Mouse (Mus musculus): ENCODE data around the gene Fbxw2. TPM values are rescaled to one million over a fixed set of nuclear protein-coding genes. Genes with fewer than 3 reads are reported as not detected.
"Not testable (repeated sequence)": the region's sequence is repeated elsewhere in the genome, so short reads cannot be mapped to it uniquely, and the experiment has no call there.

Gene Fbxw2
- polyA plus RNA-seq, 1 experiment from 2014 or later, result 106 TPM

- peak within 1 kb of the TSS; percentile 89 for H3K27ac ChIP-seq (ENCODE audit: low read depth, low read length)
- peak; percentile 99 for ATAC-seq
- peak within 1 kb of the TSS; percentile 61 for H3K4me3 ChIP-seq (ENCODE audit: low read length)
- under 1% methylated on average over 60 of the region's 60 CpGs for WGBS
- H3K36me3 ChIP-seq (ENCODE audit: control insufficient read depth, insufficient read depth, low read length), result peaks cover 30% of the 10 kb centered on the region
- H3K9me3 ChIP-seq (ENCODE audit: control insufficient read depth, low read length), result no peaks in the 10 kb centered on the region
- peaks cover 39% of the 10 kb centered on the region for H3K4me1 ChIP-seq (ENCODE audit: control insufficient read depth, insufficient read depth, low read depth, low read length)
- peak within 1 kb of the TSS; percentile 96 for H3K9ac ChIP-seq (ENCODE audit: low read depth, low read length)
- H3K27me3 ChIP-seq (replicated peaks; ENCODE audit: control insufficient read depth, insufficient read depth, low read length), result no peaks in the 10 kb centered on the region
- H3K4me2 ChIP-seq (ENCODE audit: low read length), result peak within 1 kb of the TSS; percentile 75
Measured at GRCm38 (mm10) chr2:34771368-34772226, 54.5 kb downstream of the Fbxw2 start, which contains the start of gene Hspa5. TSS of gene Hspa5 (plus strand) at chr2:34771970.

GRCm38 (mm10) chr2:34770951-34771350, 55.2 kb downstream of the Fbxw2 start:
- WGBS, result 6% methylated on average over 6 of the region's 6 CpGs
- Histone ChIP-seq H3K4me2 (ENCODE audit: low read length) (peak overlapping the region; percentile 75), H3K9ac (ENCODE audit: low read depth, low read length) (peak overlapping the region; percentile 96), H3K27ac (ENCODE audit: low read depth, low read length) (peak overlapping the region; percentile 89), H3K36me3 (ENCODE audit: control insufficient read depth, insufficient read depth, low read length) (peaks cover 24% of the 10 kb centered on the region), H3K9me3 (ENCODE audit: control insufficient read depth, low read length) (no peaks in the 10 kb centered on the region), H3K4me3 (ENCODE audit: low read length) (peak overlapping the region; percentile 61), H3K4me1 (ENCODE audit: control insufficient read depth, insufficient read depth, low read depth, low read length) (peaks cover 33% of the 10 kb centered on the region), H3K27me3 (replicated peaks; ENCODE audit: control insufficient read depth, insufficient read depth, low read length) (no peaks in the 10 kb centered on the region)
- no peak for ATAC-seq

GRCm38 (mm10) chr2:34770049-34770448, 56.1 kb downstream of the Fbxw2 start:
- peaks cover 16% of the 10 kb centered on the region for H3K36me3 ChIP-seq (ENCODE audit: control insufficient read depth, insufficient read depth, low read length)
- H3K27me3 ChIP-seq (replicated peaks; ENCODE audit: control insufficient read depth, insufficient read depth, low read length), result no peaks in the 10 kb centered on the region
- WGBS, result 95% methylated on average over 2 of the region's 2 CpGs
- no peak for ATAC-seq
- no peak overlapping the region; the same call in 1 of the 2 replicates for H3K4me2 ChIP-seq (ENCODE audit: low read length)
- H3K4me3 ChIP-seq (ENCODE audit: low read length), result no peak overlapping the region
- H3K27ac ChIP-seq (ENCODE audit: low read depth, low read length), result no peak overlapping the region
- H3K4me1 ChIP-seq (ENCODE audit: control insufficient read depth, insufficient read depth, low read depth, low read length), result peaks cover 25% of the 10 kb centered on the region
- H3K9me3 ChIP-seq (ENCODE audit: control insufficient read depth, low read length), result no peaks in the 10 kb centered on the region
- H3K9ac ChIP-seq (ENCODE audit: low read depth, low read length), result no peak overlapping the region

- H3K36me3 ChIP-seq (ENCODE audit: control insufficient read depth, insufficient read depth, low read length), result no peaks in the 10 kb centered on the region
- ATAC-seq, result no peak
- H3K4me1 ChIP-seq (ENCODE audit: control insufficient read depth, insufficient read depth, low read depth, low read length), result no peaks in the 10 kb centered on the region
- no peak overlapping the region for H3K9ac ChIP-seq (ENCODE audit: low read depth, low read length)
- H3K4me2 ChIP-seq (ENCODE audit: low read length), result no peak overlapping the region
- H3K27ac ChIP-seq (ENCODE audit: low read depth, low read length), result no peak overlapping the region
- no peaks in the 10 kb centered on the region for H3K9me3 ChIP-seq (ENCODE audit: control insufficient read depth, low read length)
- WGBS, result 50% methylated on average over 12 of the region's 12 CpGs
- H3K4me3 ChIP-seq (ENCODE audit: low read length), result no peak overlapping the region
- no peaks in the 10 kb centered on the region for H3K27me3 ChIP-seq (replicated peaks; ENCODE audit: control insufficient read depth, insufficient read depth, low read length)
Measured at GRCm38 (mm10) chr2:34764801-34765200, 61.3 kb downstream of the Fbxw2 start.

- no peak for ATAC-seq
- Histone ChIP-seq H3K27ac (ENCODE audit: low read depth, low read length) (no peak overlapping the region), H3K4me1 (ENCODE audit: control insufficient read depth, insufficient read depth, low read depth, low read length) (no peaks in the 10 kb centered on the region), H3K36me3 (ENCODE audit: control insufficient read depth, insufficient read depth, low read length) (no peaks in the 10 kb centered on the region), H3K4me3 (ENCODE audit: low read length) (no peak overlapping the region), H3K9ac (ENCODE audit: low read depth, low read length) (no peak overlapping the region), H3K9me3 (ENCODE audit: control insufficient read depth, low read length) (no peaks in the 10 kb centered on the region), H3K4me2 (ENCODE audit: low read length) (no peak overlapping the region), H3K27me3 (replicated peaks; ENCODE audit: control insufficient read depth, insufficient read depth, low read length) (no peaks in the 10 kb centered on the region)
- WGBS, result 71% methylated on average over 2 of the region's 2 CpGs
Measured at GRCm38 (mm10) chr2:34762872-34763271, 63.2 kb downstream of the Fbxw2 start.

GRCm38 (mm10) chr2:34762174-34762573, 63.9 kb downstream of the Fbxw2 start:
- no peak for ATAC-seq
- no peak overlapping the region for H3K4me2 ChIP-seq (ENCODE audit: low read length)
- no peaks in the 10 kb centered on the region for H3K27me3 ChIP-seq (replicated peaks; ENCODE audit: control insufficient read depth, insufficient read depth, low read length)
- WGBS, result 80% methylated on average over 2 of the region's 2 CpGs
- H3K9me3 ChIP-seq (ENCODE audit: control insufficient read depth, low read length), result no peaks in the 10 kb centered on the region
- no peak overlapping the region for H3K4me3 ChIP-seq (ENCODE audit: low read length)
- H3K9ac ChIP-seq (ENCODE audit: low read depth, low read length), result no peak overlapping the region
- no peak overlapping the region for H3K27ac ChIP-seq (ENCODE audit: low read depth, low read length)
- H3K4me1 ChIP-seq (ENCODE audit: control insufficient read depth, insufficient read depth, low read depth, low read length), result no peaks in the 10 kb centered on the region
- no peaks in the 10 kb centered on the region for H3K36me3 ChIP-seq (ENCODE audit: control insufficient read depth, insufficient read depth, low read length)

- not testable (repeated sequence) for H3K9me3 ChIP-seq (ENCODE audit: control insufficient read depth, low read length); H3K27me3 ChIP-seq (replicated peaks; ENCODE audit: control insufficient read depth, insufficient read depth, low read length); H3K4me3 ChIP-seq (ENCODE audit: low read length); H3K9ac ChIP-seq (ENCODE audit: low read depth, low read length); H3K27ac ChIP-seq (ENCODE audit: low read depth, low read length); H3K4me1 ChIP-seq (ENCODE audit: control insufficient read depth, insufficient read depth, low read depth, low read length); ATAC-seq; H3K4me2 ChIP-seq (ENCODE audit: low read length); H3K36me3 ChIP-seq (ENCODE audit: control insufficient read depth, insufficient read depth, low read length)
- 91% methylated on average over 5 of the region's 5 CpGs for WGBS
Measured at GRCm38 (mm10) chr2:34761272-34761671, 64.8 kb downstream of the Fbxw2 start.

- H3K27ac ChIP-seq (ENCODE audit: low read depth, low read length), result no peak overlapping the region
- no peak overlapping the region for H3K9ac ChIP-seq (ENCODE audit: low read depth, low read length)
- no peaks in the 10 kb centered on the region for H3K27me3 ChIP-seq (replicated peaks; ENCODE audit: control insufficient read depth, insufficient read depth, low read length)
- H3K4me3 ChIP-seq (ENCODE audit: low read length), result no peak overlapping the region
- ATAC-seq, result no peak
- H3K9me3 ChIP-seq (ENCODE audit: control insufficient read depth, low read length), result no peaks in the 10 kb centered on the region
- H3K4me1 ChIP-seq (ENCODE audit: control insufficient read depth, insufficient read depth, low read depth, low read length), result peaks cover 5% of the 10 kb centered on the region
- 73% methylated on average over 1 of the region's 1 CpGs for WGBS
- H3K4me2 ChIP-seq (ENCODE audit: low read length), result no peak overlapping the region
- no peaks in the 10 kb centered on the region for H3K36me3 ChIP-seq (ENCODE audit: control insufficient read depth, insufficient read depth, low read length)
Measured at GRCm38 (mm10) chr2:34757341-34757740, 68.8 kb downstream of the Fbxw2 start.

GRCm38 (mm10) chr2:34754551-34755358, 71.4 kb downstream of the Fbxw2 start, which contains the start of gene Gapvd1:
TSS of gene Gapvd1 (minus strand) at chr2:34755232.
- H3K9ac ChIP-seq (ENCODE audit: low read depth, low read length), result peak within 1 kb of the TSS; percentile 98
- ATAC-seq, result peak; percentile 27; the same call in 1 of the 2 replicates
- 2% methylated on average over 14 of the region's 14 CpGs for WGBS
- H3K4me2 ChIP-seq (ENCODE audit: low read length), result peak within 1 kb of the TSS; percentile 73
- H3K36me3 ChIP-seq (ENCODE audit: control insufficient read depth, insufficient read depth, low read length), result no peaks in the 10 kb centered on the region
- H3K4me1 ChIP-seq (ENCODE audit: control insufficient read depth, insufficient read depth, low read depth, low read length), result peaks cover 10% of the 10 kb centered on the region
- H3K27me3 ChIP-seq (replicated peaks; ENCODE audit: control insufficient read depth, insufficient read depth, low read length), result no peaks in the 10 kb centered on the region
- peak within 1 kb of the TSS; percentile 96 for H3K27ac ChIP-seq (ENCODE audit: low read depth, low read length)
- no peaks in the 10 kb centered on the region for H3K9me3 ChIP-seq (ENCODE audit: control insufficient read depth, low read length)
- H3K4me3 ChIP-seq (ENCODE audit: low read length), result peak within 1 kb of the TSS; percentile 95
